21 mouse cellular contexts compared by ENCODE assay signal in the genomic region with DNA sequence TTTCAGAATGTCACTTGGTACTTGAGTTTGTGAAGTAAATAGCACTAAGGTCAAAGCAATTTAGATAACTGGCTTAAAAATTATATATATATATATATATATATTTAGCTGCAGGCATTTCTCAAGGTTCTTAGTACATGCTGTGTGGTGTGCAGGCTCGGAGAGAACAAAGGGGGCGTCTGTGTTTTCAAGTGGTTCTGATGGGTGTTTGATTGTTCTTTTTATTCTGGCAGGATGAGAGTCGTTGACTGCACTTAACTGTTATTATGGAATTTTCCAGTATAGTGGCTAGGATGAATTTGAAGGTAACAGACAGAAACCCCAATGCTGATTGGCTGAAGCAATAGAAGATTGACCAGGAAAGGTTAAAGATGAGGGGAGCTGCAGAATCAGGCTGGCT. TPM values are rescaled to one million over a fixed set of nuclear protein-coding genes. Genes with fewer than 3 reads are reported as not detected.
DNase-seq lines count a peak whose midpoint lies in the region; ATAC-seq and TF ChIP-seq lines count a peak whose summit lies in the region.
"Had no signal": no experiment of that assay in that cellular context is flagged by ENCODE, and none has a peak within 500 bp of the region (broad histone marks: within the 10 kb centered on the region; RNA-seq: fewer than 3 reads in every experiment).

No protein-coding gene starts in this region.

- H3K9me3 ChIP-seq in lung, embryonic 16.5 days (ENCODE audit: control insufficient read depth, low read length): no peaks in the 10 kb centered on the region
- no peaks in the 10 kb centered on the region for H3K9me3 ChIP-seq in ES-E14 (ENCODE audit: control insufficient read depth, insufficient read depth, low read depth, low read length)
- no peaks in the 10 kb centered on the region for H3K9me3 ChIP-seq in intestine, embryonic 15.5 days
- no peaks in the 10 kb centered on the region for H3K9me3 ChIP-seq in liver, embryonic 12.5 days (replicated peaks)
- H3K9me3 ChIP-seq: embryonic facial prominence, embryonic 10.5 days; forebrain, embryonic 15.5 days; heart, embryonic 15.5 days; hindbrain, embryonic 13.5 days had no signal

- no peak overlapping the region for H3K4me3 ChIP-seq in lung, embryonic 16.5 days (ENCODE audit: low read length)
- no peak overlapping the region for H3K4me3 ChIP-seq in ES-E14 (ENCODE audit: insufficient read depth in 1 of 2, low read depth in 1 of 2, low read length in 2 of 2, poor library complexity in 1 of 2, severe bottlenecking in 1 of 2)
- no peak overlapping the region for H3K4me3 ChIP-seq in intestine, embryonic 15.5 days (replicated peaks)
- H3K4me3 ChIP-seq in liver, embryonic 12.5 days: no peak overlapping the region
- H3K4me3 ChIP-seq: embryonic facial prominence, embryonic 10.5 days; forebrain, embryonic 15.5 days; heart, adult 2 months; heart, embryonic 15.5 days; hindbrain, embryonic 13.5 days had no signal

- H3K9ac ChIP-seq in lung, embryonic 16.5 days (ENCODE audit: low read length): no peak overlapping the region
- H3K9ac ChIP-seq in ES-E14 (ENCODE audit: insufficient read depth, low read depth, low read length, poor library complexity, severe bottlenecking): no peak overlapping the region
- H3K9ac ChIP-seq in intestine, embryonic 15.5 days: no peak overlapping the region
- H3K9ac ChIP-seq in liver, embryonic 12.5 days: no peak overlapping the region
- H3K9ac ChIP-seq: forebrain, embryonic 15.5 days; heart, embryonic 15.5 days; hindbrain, embryonic 13.5 days had no signal

- 32% methylated on average over 3 of the region's 3 CpGs for WGBS in lung, embryonic 16.5 days
- 23% methylated on average over 3 of the region's 3 CpGs for WGBS in intestine, embryonic 15.5 days
- 68% methylated on average over 3 of the region's 3 CpGs for WGBS in liver, embryonic 12.5 days (ENCODE audit: insufficient replicate concordance)

- no peak overlapping the region for H3K4me2 ChIP-seq in lung, embryonic 16.5 days (ENCODE audit: low read depth, low read length)
- peak overlapping the region; percentile 47; the same call in 1 of the 2 replicates for H3K4me2 ChIP-seq in intestine, embryonic 15.5 days (replicated peaks)
- no peak overlapping the region for H3K4me2 ChIP-seq in liver, embryonic 12.5 days
- H3K4me2 ChIP-seq: forebrain, embryonic 15.5 days; heart, embryonic 11.5 days; heart, embryonic 15.5 days; hindbrain, embryonic 13.5 days had no signal

- no peaks in the 10 kb centered on the region for H3K27me3 ChIP-seq in lung, embryonic 16.5 days (ENCODE audit: control insufficient read depth, insufficient read depth, low read depth, low read length)
- no peaks in the 10 kb centered on the region for H3K27me3 ChIP-seq in intestine, embryonic 15.5 days (replicated peaks)
- H3K27me3 ChIP-seq in liver, embryonic 12.5 days (replicated peaks): no peaks in the 10 kb centered on the region
- H3K27me3 ChIP-seq: heart, embryonic 15.5 days; hindbrain, embryonic 13.5 days; Patski had no signal

- peak; percentile 39; the same call in 1 of the 2 replicates for ATAC-seq in lung, embryonic 16.5 days (ENCODE audit: low read depth)
- no peak for ATAC-seq in intestine, embryonic 15.5 days
- no peak for ATAC-seq in liver, embryonic 12.5 days
- no peak for ATAC-seq in megakaryocyte-erythroid progenitor cell, adult 5-6 weeks (replicated peaks; ENCODE audit: low FRiP score, low TSS enrichment, poor library complexity, severe bottlenecking)
- ATAC-seq: forebrain, embryonic 15.5 days; hindbrain, postnatal 0 days; Patski had no signal

- peak overlapping the region; percentile 11; the same call in 1 of the 2 replicates for H3K27ac ChIP-seq in lung, embryonic 16.5 days (ENCODE audit: low read length)
- no peak overlapping the region for H3K27ac ChIP-seq in ES-E14 (ENCODE audit: insufficient read depth, low read depth, low read length, poor library complexity, severe bottlenecking)
- H3K27ac ChIP-seq in intestine, embryonic 15.5 days: 0 out of 2 replicates have a peak overlapping the region, but pooled peaks have one; percentile 34
- H3K27ac ChIP-seq in liver, embryonic 12.5 days: no peak overlapping the region
- H3K27ac ChIP-seq: embryonic facial prominence, embryonic 10.5 days; forebrain, embryonic 15.5 days; heart, adult 2 months; heart, embryonic 15.5 days; hindbrain, embryonic 13.5 days; hindbrain, postnatal 0 days had no signal

- peaks cover 31% of the 10 kb centered on the region for H3K4me1 ChIP-seq in lung, embryonic 16.5 days (replicated peaks; ENCODE audit: control insufficient read depth, insufficient read depth, low read length)
- peaks cover 6 to 8% of the 10 kb centered on the region in 2 experiments; a peak in 1 of 4 replicates for H3K4me1 ChIP-seq in ES-E14 (ENCODE audit: control insufficient read depth in 2 of 2, insufficient read depth in 2 of 2, low read length in 2 of 2, poor library complexity in 1 of 2)
- peaks cover 7% of the 10 kb centered on the region; the same call in 1 of the 2 replicates for H3K4me1 ChIP-seq in intestine, embryonic 15.5 days (replicated peaks)
- H3K4me1 ChIP-seq in liver, embryonic 12.5 days: peaks cover 37% of the 10 kb centered on the region
- H3K4me1 ChIP-seq: embryonic facial prominence, embryonic 10.5 days; hindbrain, embryonic 13.5 days had no signal

- in situ Hi-C loops in ES-E14 (cut with MboI; ENCODE audit: low sequenced_read_pairs in 2 of 2, unreplicated experiment in 2 of 2): no loop called here

- intact Hi-C loops in left cerebral cortex, postnatal 4 days (cut with DNase I): no loop called here

- no peaks in the 10 kb centered on the region for H3K36me3 ChIP-seq in lung, embryonic 16.5 days (ENCODE audit: control insufficient read depth, insufficient read depth, low read length)
- H3K36me3 ChIP-seq in ES-E14 (ENCODE audit: control insufficient read depth, insufficient read depth, low read length, poor library complexity, severe bottlenecking): no peaks in the 10 kb centered on the region
- H3K36me3 ChIP-seq in intestine, embryonic 15.5 days: no peaks in the 10 kb centered on the region
- no peaks in the 10 kb centered on the region for H3K36me3 ChIP-seq in liver, embryonic 12.5 days
- H3K36me3 ChIP-seq: embryonic facial prominence, embryonic 10.5 days; forebrain, embryonic 15.5 days; heart, embryonic 15.5 days; hindbrain, embryonic 13.5 days had no signal

- no peak for DNase-seq in lung, postnatal 36 days
- peak; percentile 44 for DNase-seq in ES-E14 (ENCODE audit: low read depth, low spot score)
- no peak for DNase-seq in left cerebral cortex, postnatal 4 days
- DNase-seq: adrenal gland, adult 8-10 months; adrenal gland, postnatal 36 days; cerebellum, adult 2 months; cerebellum, postnatal 10 days; gastrocnemius, postnatal 14 days; heart, adult 2 months; heart, postnatal 14 days had no signal

TF ChIP-seq in ES-E14, 5 proteins besides CTCF, POLR2A, EP300 and RAD21:
- no peak for TF ChIP-seq HCFC1 (IDR thresholded peaks at IDR 0.05; ENCODE audit: borderline replicate concordance, insufficient read depth, low read length)
- TF ChIP-seq CHD2 (IDR thresholded peaks at IDR 0.05; ENCODE audit: low read depth, low read length): peak; percentile 70; the same call in 1 of the 2 replicates

RNA-seq across cellular contexts. Expression of a gene that starts 33.6 kb away (rescaled TPM):
- 43.9 and 44.3 TPM in 2 replicates for polyA plus RNA-seq in lung, embryonic 16.5 days (2015; fragmentation: Nextera tagmentation; extraction: Ambion mirVana)
- total RNA-seq in ES-E14 (2012; rRNA removed): 3.7 and 11.9 TPM in 2 replicates
- polyA plus RNA-seq in intestine, embryonic 15.5 days (2015; fragmentation: Nextera tagmentation; extraction: Ambion mirVana): 14.9 and 15.0 TPM in 2 replicates
- total RNA-seq in left cerebral cortex, postnatal 4 days (2021): 10 to 100 TPM; 46.6 to 46.9 TPM
- 6.2 and 6.7 TPM in 2 replicates for polyA plus RNA-seq in liver, embryonic 12.5 days (2016; fragmentation: Nextera tagmentation; extraction: Ambion mirVana)
- total RNA-seq in megakaryocyte-erythroid progenitor cell, adult 5-6 weeks (2014; fragmentation: Nextera tagmentation): 23.4 and 35.0 TPM in 2 replicates
- total RNA-seq in megakaryocyte-erythroid progenitor cell, adult 5-6 weeks (2017): 13.0 and 17.2 TPM in 2 replicates

Comparison
In these comparisons a context has a peak if more than half of its experiments do, and no peak if none do; other contexts are left out.
1. H3K27ac ChIP-seq: peak in lung, embryonic 16.5 days (single experiment) and intestine, embryonic 15.5 days (single experiment); none in ES-E14 (single experiment) and liver, embryonic 12.5 days (single experiment).